Mouse (Mus musculus) heart, embryonic 11.5 days (tissue): Measurements from ENCODE around the gene Hyou1. TPM values are rescaled to one million over a fixed set of nuclear protein-coding genes. Genes with fewer than 3 reads are reported as not detected.
"Not testable (repeated sequence)": the region's sequence is repeated elsewhere in the genome, so short reads cannot be mapped to it uniquely, and the experiment has no call there.

Experiments used
- ATAC-seq: fragments of 200-750 bp; cut with Nextera tagmentation; replicated peaks from 2 replicates; pipeline ENCODE4 v1.8.0; 2017; ENCODE audit warnings: moderate library complexity; ENCODE audit not compliant: insufficient number of reproducible peaks, low FRiP score, low TSS enrichment
- H3K27ac ChIP-seq: fragments of 300-500 bp; sonication (generic); 2 replicates; pipeline ENCODE4 v1.5.1; 2014; ENCODE audit warnings: mild to moderate bottlenecking, low read depth, low read length
- H3K27me3 ChIP-seq: fragments of 300-500 bp; sonication (generic); 2 replicates; pipeline ENCODE4 v1.6.1; 2014; ENCODE audit warnings: mild to moderate bottlenecking, low read length, mixed read lengths; ENCODE audit not compliant: control insufficient read depth, insufficient read depth
- H3K36me3 ChIP-seq: fragments of 300-500 bp; sonication (generic); 2 replicates; pipeline ENCODE4 v1.6.1; 2014; ENCODE audit warnings: mild to moderate bottlenecking, low read length, moderate library complexity, mixed read lengths; ENCODE audit not compliant: control insufficient read depth, insufficient read depth
- H3K4me1 ChIP-seq: fragments of 300-500 bp; sonication (generic); 2 replicates; pipeline ENCODE4 v1.6.1; 2014; ENCODE audit warnings: low read length; ENCODE audit not compliant: control insufficient read depth, insufficient read depth
- H3K4me2 ChIP-seq: fragments of 300-500 bp; sonication (generic); 2 replicates; pipeline ENCODE4 v1.6.1; 2014; ENCODE audit warnings: mild to moderate bottlenecking, moderate library complexity
- H3K4me3 ChIP-seq: fragments of 300-500 bp; sonication (generic); 2 replicates; pipeline ENCODE4 v1.5.1; 2014; ENCODE audit warnings: low read depth, low read length
- H3K9ac ChIP-seq: fragments of 300-500 bp; sonication (generic); 2 replicates; pipeline ENCODE4 v1.6.1; 2014; ENCODE audit warnings: mild to moderate bottlenecking, low read depth, low read length, moderate library complexity
- H3K9me3 ChIP-seq: fragments of 300-500 bp; sonication (generic); replicated peaks from 2 replicates; pipeline ENCODE4 v1.6.1; 2016; ENCODE audit warnings: low read length; ENCODE audit not compliant: control insufficient read depth
- WGBS: fragments of 180-500 bp; shearing (Covaris S2); extraction: QIAGEN DNeasy Blood & Tissue Kit; methylation state at CpG from one replicate; pipeline ENCODE4 v1.1.7; 2014; ENCODE audit not compliant: insufficient replicate concordance; 5-methylcytosine and 5-hydroxymethylcytosine counted together
- polyA plus RNA-seq: library from polyadenylated mRNA; unstranded; fragments of >200 nt; fragmentation: Nextera tagmentation; extraction: Ambion mirVana; gene quantifications from 2 replicates; pipeline ENCODE4 v1.2.1, GENCODE M21; 2014

Hyou1 gene
- polyA plus RNA-seq, 1 experiment from 2014 or later, result 18.2 TPM

GRCm38 (mm10) chr9:44361190-44361917 is 17.9 kb upstream of the Hyou1 start, which contains the start of gene Vps11:
Vps11 (minus strand) TSS chr9:44361670.
- peak; percentile 91 for ATAC-seq
- peaks cover 14% of the 10 kb centered on the region for H3K36me3 ChIP-seq
- 0 out of 2 replicates have a peak, but pooled peaks cover 4% of the 10 kb centered on the region for H3K4me1 ChIP-seq
- H3K9ac ChIP-seq, result peak within 1 kb of the TSS; percentile 92
- H3K27ac ChIP-seq, result peak within 1 kb of the TSS; percentile 66
- peak within 1 kb of the TSS; percentile 95 for H3K4me3 ChIP-seq
- H3K9me3 ChIP-seq, result no peaks in the 10 kb centered on the region
- peak within 1 kb of the TSS; percentile 92 for H3K4me2 ChIP-seq
- no peaks in the 10 kb centered on the region for H3K27me3 ChIP-seq
- under 1% methylated on average over 44 of the region's 44 CpGs for WGBS

GRCm38 (mm10) chr9:44361931-44362330 is 17.4 kb upstream of the Hyou1 start:
- H3K27me3 ChIP-seq, H3K4me1 ChIP-seq, ATAC-seq, H3K9me3 ChIP-seq, H3K36me3 ChIP-seq, H3K9ac ChIP-seq: not testable (repeated sequence)
- peak overlapping the region; percentile 95 for H3K4me3 ChIP-seq
- H3K4me2 ChIP-seq, result peak overlapping the region; percentile 92
- 48% methylated on average over 4 of the region's 4 CpGs for WGBS
- H3K27ac ChIP-seq, result peak overlapping the region; percentile 66; the same call in 1 of the 2 replicates

- Histone ChIP-seq H3K36me3 (peaks cover 2% of the 10 kb centered on the region; the same call in 1 of the 2 replicates), H3K4me3 (no peak overlapping the region), H3K27me3 (no peaks in the 10 kb centered on the region), H3K27ac (no peak overlapping the region), H3K4me2 (no peak overlapping the region), H3K9ac (no peak overlapping the region), H3K9me3 (no peaks in the 10 kb centered on the region), H3K4me1 (0 out of 2 replicates have a peak, but pooled peaks cover 4% of the 10 kb centered on the region)
- no peak for ATAC-seq
- WGBS, result 69% methylated on average over 3 of the region's 3 CpGs
These were observed 14.8 kb upstream of the Hyou1 start for GRCm38 (mm10) chr9:44364480-44364879.

- ATAC-seq, result no peak
- no peak overlapping the region for H3K4me3 ChIP-seq
These were observed 5.9 kb upstream of the Hyou1 start for GRCm38 (mm10) chr9:44373386-44373785.

GRCm38 (mm10) chr9:44376141-44376540 is 3.1 kb upstream of the Hyou1 start:
- Histone ChIP-seq H3K27me3 (no peaks in the 10 kb centered on the region), H3K9ac (no peak overlapping the region), H3K9me3 (no peaks in the 10 kb centered on the region), H3K27ac (no peak overlapping the region), H3K4me1 (peaks cover 11% of the 10 kb centered on the region), H3K4me3 (no peak overlapping the region), H3K4me2 (no peak overlapping the region), H3K36me3 (peaks cover 2% of the 10 kb centered on the region; the same call in 1 of the 2 replicates)
- ATAC-seq, result no peak
- 81% methylated on average over 6 of the region's 6 CpGs for WGBS

More at GRCm38 (mm10) chr9:44373386-44373785, 5.9 kb upstream of the Hyou1 start:
- Histone ChIP-seq H3K36me3 (no peaks in the 10 kb centered on the region), H3K4me2 (no peak overlapping the region), H3K4me1 (peaks cover under 1% of the 10 kb centered on the region; the same call in 1 of the 2 replicates), H3K9me3 (no peaks in the 10 kb centered on the region), H3K27me3 (no peaks in the 10 kb centered on the region), H3K27ac (no peak overlapping the region), H3K9ac (no peak overlapping the region)

- 85% methylated on average over 2 of the region's 2 CpGs for WGBS
- H3K27ac ChIP-seq, H3K9ac ChIP-seq, H3K4me3 ChIP-seq, H3K9me3 ChIP-seq, H3K36me3 ChIP-seq, ATAC-seq, H3K27me3 ChIP-seq, H3K4me2 ChIP-seq: not testable (repeated sequence)
- peaks cover 14% of the 10 kb centered on the region for H3K4me1 ChIP-seq
These were observed 2.0 kb upstream of the Hyou1 start for GRCm38 (mm10) chr9:44377335-44377734.

- H3K36me3 ChIP-seq, result peaks cover 9% of the 10 kb centered on the region
- peak overlapping the region; percentile 89 for H3K4me3 ChIP-seq
- H3K4me1 ChIP-seq, result peaks cover 14% of the 10 kb centered on the region
- H3K4me2 ChIP-seq, result peak overlapping the region; percentile 72
- no peaks in the 10 kb centered on the region for H3K9me3 ChIP-seq
- no peak overlapping the region for H3K27ac ChIP-seq
- WGBS, result 80% methylated on average over 5 of the region's 5 CpGs
- peak overlapping the region; percentile 90 for H3K9ac ChIP-seq
- ATAC-seq, result no peak
- no peaks in the 10 kb centered on the region for H3K27me3 ChIP-seq
These were observed 1.0 kb upstream of the Hyou1 start for GRCm38 (mm10) chr9:44378153-44378730.

- no peak; the same call in 1 of the 2 replicates for ATAC-seq
These were observed 572 bp downstream of the Hyou1 start for GRCm38 (mm10) chr9:44379862-44380261.

More at GRCm38 (mm10) chr9:44379862-44380261, 572 bp downstream of the Hyou1 start:
- WGBS, result 5% methylated on average over 15 of the region's 15 CpGs
- Histone ChIP-seq H3K27me3 (no peaks in the 10 kb centered on the region), H3K9me3 (no peaks in the 10 kb centered on the region), H3K4me2 (peak overlapping the region; percentile 72), H3K9ac (peak overlapping the region; percentile 95), H3K4me3 (peak overlapping the region; percentile 89), H3K27ac (peak overlapping the region; percentile 83), H3K36me3 (peaks cover 23% of the 10 kb centered on the region), H3K4me1 (peaks cover 14% of the 10 kb centered on the region)
